Mouse (Mus musculus) megakaryocyte, embryonic 14.5 days (primary cell): ENCODE results near the gene Pink1.

Experiments
- FLI1 ChIP-seq: IDR thresholded peaks from 2 replicates; pipeline ENCODE4 v1.6.1; 2012; ENCODE audit warnings: low read length, inconsistent platforms, mixed read lengths
- GATA1 ChIP-seq: IDR thresholded peaks from 3 replicates; pipeline ENCODE4 v1.6.1; 2012; ENCODE audit warnings: mixed read lengths, low read length, inconsistent platforms, borderline replicate concordance

GRCm38 (mm10) chr4:138315781-138316180, 10.3 kb downstream of the Pink1 start:
- no peak for TF ChIP-seq FLI1
- TF ChIP-seq GATA1, result no peak
